Mouse (Mus musculus) stomach, embryonic 14.5 days (tissue): ENCODE results near the gene Grifin. TPM values are rescaled to one million over a fixed set of nuclear protein-coding genes. Genes with fewer than 3 reads are reported as not detected.

ENCODE experiments used
- ATAC-seq: fragments of 200-750 bp; cut with Nextera tagmentation; 2 replicates; pipeline ENCODE4 v1.8.0; 2017; ENCODE audit warnings: low read depth, moderate TSS enrichment; ENCODE audit not compliant: insufficient number of reproducible peaks, insufficient read depth, low FRiP score
- H3K27ac ChIP-seq: fragments of 300-500 bp; sonication (generic); 2 replicates; pipeline ENCODE4 v1.5.1; 2014; ENCODE audit warnings: mild to moderate bottlenecking, low read length, moderate library complexity, mixed read lengths
- H3K27me3 ChIP-seq: fragments of 300-500 bp; sonication (generic); 2 replicates; pipeline ENCODE4 v1.6.1; 2014; ENCODE audit warnings: low read length, control low read depth, mixed read lengths; ENCODE audit not compliant: control insufficient read depth, insufficient read depth
- H3K36me3 ChIP-seq: fragments of 300-500 bp; sonication (generic); 2 replicates; pipeline ENCODE4 v1.6.1; 2014; ENCODE audit warnings: mild to moderate bottlenecking, control low read depth, low read length, moderate library complexity, mixed read lengths; ENCODE audit not compliant: control insufficient read depth, insufficient read depth
- H3K4me1 ChIP-seq: fragments of 300-500 bp; sonication (generic); 2 replicates; pipeline ENCODE4 v1.6.1; 2014; ENCODE audit warnings: low read length, control low read depth, mixed read lengths; ENCODE audit not compliant: control insufficient read depth, insufficient read depth
- H3K4me2 ChIP-seq: fragments of 300-500 bp; sonication (generic); replicated peaks from 2 replicates; pipeline ENCODE4 v1.6.1; 2014; ENCODE audit warnings: low read depth, low read length, control low read depth
- H3K4me3 ChIP-seq: fragments of 300-500 bp; sonication (generic); 2 replicates; pipeline ENCODE4 v1.5.1; 2014; ENCODE audit warnings: low read depth, low read length, control low read depth
- H3K9ac ChIP-seq: fragments of 300-500 bp; sonication (generic); replicated peaks from 2 replicates; pipeline ENCODE4 v1.6.1; 2014; ENCODE audit warnings: low read depth, mild to moderate bottlenecking, control low read depth, low read length, moderate library complexity, mixed read lengths
- H3K9me3 ChIP-seq: fragments of 300-500 bp; sonication (generic); 2 replicates; pipeline ENCODE4 v1.6.1; 2016; ENCODE audit warnings: low read depth, low read length, control low read depth; ENCODE audit not compliant: control insufficient read depth
- WGBS: fragments of 180-500 bp; shearing (Covaris S2); extraction: QIAGEN DNeasy Blood & Tissue Kit; methylation state at CpG from one replicate; pipeline ENCODE4 v1.1.7; 2014; 5-methylcytosine and 5-hydroxymethylcytosine counted together
- polyA plus RNA-seq: library from polyadenylated mRNA; unstranded; fragments of >200 nt; fragmentation: Nextera tagmentation; extraction: Ambion mirVana; gene quantifications from 2 replicates; pipeline ENCODE4 v1.2.1, GENCODE M21; 2014

Grifin gene
- polyA plus RNA-seq, 1 experiment from 2014 or later, result 0.74 TPM

- H3K27ac ChIP-seq, result no peak overlapping the region
- no peaks in the 10 kb centered on the region for H3K27me3 ChIP-seq
- H3K4me3 ChIP-seq, result no peak overlapping the region
- no peak overlapping the region for H3K4me2 ChIP-seq
- WGBS, result 86% methylated on average over 4 of the region's 4 CpGs
- no peak for ATAC-seq
- no peak overlapping the region for H3K9ac ChIP-seq
- no peaks in the 10 kb centered on the region for H3K9me3 ChIP-seq
- H3K4me1 ChIP-seq, result peaks cover 13% of the 10 kb centered on the region
- no peaks in the 10 kb centered on the region for H3K36me3 ChIP-seq
These were observed 32.9 kb upstream of the Grifin start for GRCm38 (mm10) chr5:140597787-140598186.

DNA sequence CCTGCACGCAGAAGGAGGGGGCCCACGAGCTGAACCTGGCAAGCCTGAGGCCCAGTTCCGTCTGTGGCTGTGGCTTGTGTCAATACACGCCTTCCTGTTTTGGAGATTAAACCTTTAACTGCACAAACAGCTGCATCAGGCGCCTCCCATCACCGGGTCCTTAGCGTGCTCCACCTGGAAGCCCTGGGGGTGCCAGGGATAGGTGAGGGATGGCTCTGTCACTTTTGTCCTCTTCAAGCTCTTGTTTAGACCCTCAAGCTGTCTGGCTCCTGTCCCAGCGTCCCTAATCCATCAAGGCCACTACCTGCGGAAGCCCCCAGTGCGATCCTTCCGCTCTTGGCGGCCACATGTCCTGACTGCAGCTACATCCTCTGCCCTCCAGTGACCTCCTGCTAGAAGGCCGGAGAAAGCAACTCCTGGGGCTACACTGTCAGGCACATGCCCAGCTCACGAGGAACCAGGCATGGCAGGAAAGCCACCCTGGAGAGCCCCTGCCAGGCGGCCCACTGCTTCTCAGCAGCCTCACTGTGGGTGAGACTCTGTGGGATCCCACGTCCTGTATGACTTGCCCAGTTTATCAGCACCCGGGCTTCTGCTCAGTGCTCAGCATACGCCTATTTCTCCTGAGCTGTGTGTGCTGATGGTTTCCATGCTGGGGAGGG, 32.2 kb upstream of the Grifin start:
- Histone ChIP-seq H3K36me3 (no peaks in the 10 kb centered on the region), H3K27ac (peak overlapping the region; percentile 63), H3K9me3 (no peaks in the 10 kb centered on the region), H3K4me1 (peaks cover 13% of the 10 kb centered on the region), H3K4me2 (peak overlapping the region; percentile 12; the same call in 1 of the 2 replicates), H3K4me3 (no peak overlapping the region), H3K27me3 (no peaks in the 10 kb centered on the region), H3K9ac (no peak overlapping the region)
- ATAC-seq, result peak; percentile 70
- WGBS, result 49% methylated on average over 18 of the region's 18 CpGs

DNA sequence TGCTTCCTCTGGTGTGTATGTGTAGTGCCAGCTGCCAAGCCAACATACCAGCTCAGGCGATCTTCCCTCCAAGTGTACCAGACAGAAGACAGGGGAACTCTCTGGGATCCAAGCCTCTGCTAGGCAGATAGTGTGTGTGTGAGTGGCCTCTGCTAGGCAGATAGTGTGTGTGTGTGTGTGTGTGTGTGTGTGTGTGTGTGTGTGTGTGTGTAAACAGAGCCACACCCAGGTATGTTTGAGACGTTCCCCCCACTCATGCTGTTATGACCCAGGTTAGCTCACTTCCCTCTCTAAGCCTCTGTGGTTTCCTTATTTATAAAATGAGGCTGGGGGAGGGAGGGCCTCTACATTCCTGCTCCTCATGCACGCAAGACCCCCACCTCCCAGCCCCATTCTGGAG, 31.6 kb upstream of the Grifin start:
- peak; percentile 61 for ATAC-seq
- WGBS, result 32% methylated on average over 3 of the region's 3 CpGs

GRCm38 (mm10) chr5:140594846-140595245, 30.0 kb upstream of the Grifin start:
- ATAC-seq, result no peak
- Histone ChIP-seq H3K4me3 (no peak overlapping the region), H3K27ac (no peak overlapping the region), H3K9me3 (no peaks in the 10 kb centered on the region), H3K9ac (no peak overlapping the region), H3K36me3 (no peaks in the 10 kb centered on the region), H3K27me3 (no peaks in the 10 kb centered on the region), H3K4me2 (no peak overlapping the region), H3K4me1 (peaks cover 10% of the 10 kb centered on the region)
- WGBS, result 73% methylated on average over 5 of the region's 5 CpGs

More for the DNA sequence above, 31.6 kb upstream of the Grifin start:
- H3K36me3 ChIP-seq, result no peaks in the 10 kb centered on the region
- H3K4me3 ChIP-seq, result no peak overlapping the region
- H3K27me3 ChIP-seq, result no peaks in the 10 kb centered on the region
- peak overlapping the region; percentile 12; the same call in 1 of the 2 replicates for H3K4me2 ChIP-seq
- H3K27ac ChIP-seq, result peak overlapping the region; percentile 63; the same call in 1 of the 2 replicates
- peaks cover 13% of the 10 kb centered on the region for H3K4me1 ChIP-seq
- H3K9ac ChIP-seq, result no peak overlapping the region
- no peaks in the 10 kb centered on the region for H3K9me3 ChIP-seq

GRCm38 (mm10) chr5:140589082-140589774, 24.4 kb upstream of the Grifin start:
- WGBS, result 82% methylated on average over 16 of the region's 16 CpGs

DNA sequence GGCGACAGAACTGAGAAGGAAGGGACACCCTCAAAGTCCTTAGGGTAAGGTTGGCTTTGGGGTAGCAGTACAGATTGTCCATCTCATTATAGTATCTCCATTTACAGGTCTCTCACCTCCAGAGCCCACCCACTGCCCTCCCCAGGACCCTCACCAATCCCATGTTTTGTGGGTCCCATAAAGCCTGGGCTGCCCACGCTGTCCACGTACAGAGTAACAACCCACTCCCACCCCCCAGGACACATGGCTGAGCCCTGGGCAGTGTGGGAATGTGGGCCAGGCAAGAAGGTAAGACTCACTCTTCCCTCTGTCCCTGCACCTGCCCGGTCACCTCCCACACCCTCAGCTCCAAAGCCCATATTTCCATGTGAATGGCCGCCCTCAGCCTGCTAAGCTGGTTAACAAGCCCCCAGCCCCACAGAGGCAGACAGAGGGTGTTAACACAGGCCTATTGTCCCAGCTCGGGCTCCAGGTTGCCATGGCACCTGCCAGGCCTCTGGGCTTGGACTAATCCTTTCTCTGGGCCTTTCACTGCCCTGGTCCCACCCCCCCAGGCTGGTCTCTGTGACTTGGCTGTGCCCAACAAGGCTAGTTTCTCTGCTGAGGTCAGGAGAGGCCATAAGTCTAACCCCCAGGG, 19.0 kb upstream of the Grifin start:
- Histone ChIP-seq H3K4me1 (peaks cover 41% of the 10 kb centered on the region), H3K9me3 (no peaks in the 10 kb centered on the region), H3K36me3 (no peaks in the 10 kb centered on the region), H3K4me3 (no peak overlapping the region), H3K9ac (no peak overlapping the region), H3K27me3 (no peaks in the 10 kb centered on the region), H3K27ac (no peak overlapping the region), H3K4me2 (no peak overlapping the region)
- 51% methylated on average over 6 of the region's 6 CpGs for WGBS
- ATAC-seq, result no peak

More at GRCm38 (mm10) chr5:140589082-140589774, 24.4 kb upstream of the Grifin start:
- no peak for ATAC-seq
- H3K4me2 ChIP-seq, result no peak overlapping the region
- H3K9ac ChIP-seq, result no peak overlapping the region
- no peaks in the 10 kb centered on the region for H3K9me3 ChIP-seq
- H3K27ac ChIP-seq, result no peak overlapping the region
- peaks cover 6% of the 10 kb centered on the region; the same call in 1 of the 2 replicates for H3K4me1 ChIP-seq
- H3K27me3 ChIP-seq, result no peaks in the 10 kb centered on the region
- H3K36me3 ChIP-seq, result no peaks in the 10 kb centered on the region
- no peak overlapping the region for H3K4me3 ChIP-seq

GRCm38 (mm10) chr5:140582995-140583731, 18.3 kb upstream of the Grifin start:
- Histone ChIP-seq H3K27ac (no peak overlapping the region), H3K4me2 (no peak overlapping the region), H3K4me3 (no peak overlapping the region), H3K9me3 (no peaks in the 10 kb centered on the region), H3K27me3 (no peaks in the 10 kb centered on the region), H3K36me3 (no peaks in the 10 kb centered on the region), H3K4me1 (peaks cover 44% of the 10 kb centered on the region), H3K9ac (no peak overlapping the region)
- no peak for ATAC-seq
- 49% methylated on average over 8 of the region's 8 CpGs for WGBS

- no peaks in the 10 kb centered on the region for H3K36me3 ChIP-seq
- no peak overlapping the region for H3K9ac ChIP-seq
- H3K4me2 ChIP-seq, result no peak overlapping the region
- no peaks in the 10 kb centered on the region for H3K9me3 ChIP-seq
- H3K27me3 ChIP-seq, result no peaks in the 10 kb centered on the region
- peaks cover 40% of the 10 kb centered on the region for H3K4me1 ChIP-seq
- ATAC-seq, result peak; percentile 56
- 3% methylated on average over 5 of the region's 5 CpGs for WGBS
- 0 out of 2 replicates have a peak overlapping the region, but pooled peaks have one; percentile 55 for H3K27ac ChIP-seq
- H3K4me3 ChIP-seq, result no peak overlapping the region
These were observed 16.7 kb upstream of the Grifin start for GRCm38 (mm10) chr5:140581569-140581968.
